Mouse (Mus musculus) stomach, embryonic 16.5 days (tissue): ENCODE results near the gene Neb. TPM values are rescaled to one million over a fixed set of nuclear protein-coding genes. Genes with fewer than 3 reads are reported as not detected.

Experiments used
- ATAC-seq: fragments of 200-750 bp; cut with Nextera tagmentation; 2 replicates; pipeline ENCODE4 v1.8.0; 2017; ENCODE audit warnings: moderate number of reproducible peaks, moderate TSS enrichment; ENCODE audit not compliant: insufficient read depth, low FRiP score
- H3K27ac ChIP-seq: fragments of 300-500 bp; sonication (generic); 2 replicates; pipeline ENCODE4 v1.5.1; 2014; ENCODE audit warnings: low read length
- H3K27me3 ChIP-seq: fragments of 300-500 bp; sonication (generic); 2 replicates; pipeline ENCODE4 v1.6.1; 2014; ENCODE audit warnings: low read length, control low read depth, mixed read lengths; ENCODE audit not compliant: control insufficient read depth, insufficient read depth
- H3K36me3 ChIP-seq: fragments of 300-500 bp; sonication (generic); 2 replicates; pipeline ENCODE4 v1.6.1; 2014; ENCODE audit warnings: low read length; ENCODE audit not compliant: control insufficient read depth, insufficient read depth
- H3K4me1 ChIP-seq: fragments of 300-500 bp; sonication (generic); 2 replicates; pipeline ENCODE4 v1.6.1; 2014; ENCODE audit warnings: low read length, control low read depth, mixed read lengths; ENCODE audit not compliant: control insufficient read depth, insufficient read depth
- H3K4me2 ChIP-seq: fragments of 300-500 bp; sonication (generic); 2 replicates; pipeline ENCODE4 v1.6.1; 2014; ENCODE audit warnings: low read depth, low read length, mixed read lengths
- H3K4me3 ChIP-seq: fragments of 300-500 bp; sonication (generic); replicated peaks from 2 replicates; pipeline ENCODE4 v1.5.1; 2014; ENCODE audit warnings: mild to moderate bottlenecking, low read length
- H3K9ac ChIP-seq: fragments of 300-500 bp; sonication (generic); 2 replicates; pipeline ENCODE4 v1.6.1; 2014; ENCODE audit warnings: low read length
- H3K9me3 ChIP-seq: fragments of 300-500 bp; sonication (generic); replicated peaks from 2 replicates; pipeline ENCODE4 v1.6.1; 2016; ENCODE audit warnings: low read length, control low read depth; ENCODE audit not compliant: control insufficient read depth
- WGBS: fragments of 180-500 bp; shearing (Covaris S2); extraction: QIAGEN DNeasy Blood & Tissue Kit; methylation state at CpG from one replicate; pipeline ENCODE4 v1.1.7; 2014; 5-methylcytosine and 5-hydroxymethylcytosine counted together
- polyA plus RNA-seq: library from polyadenylated mRNA; unstranded; fragments of >200 nt; fragmentation: Nextera tagmentation; extraction: Ambion mirVana; gene quantifications from 2 replicates; pipeline ENCODE4 v1.2.1, GENCODE M21; 2015

Gene Neb
- polyA plus RNA-seq, 1 experiment from 2014 or later, result 58.5 TPM

DNA sequence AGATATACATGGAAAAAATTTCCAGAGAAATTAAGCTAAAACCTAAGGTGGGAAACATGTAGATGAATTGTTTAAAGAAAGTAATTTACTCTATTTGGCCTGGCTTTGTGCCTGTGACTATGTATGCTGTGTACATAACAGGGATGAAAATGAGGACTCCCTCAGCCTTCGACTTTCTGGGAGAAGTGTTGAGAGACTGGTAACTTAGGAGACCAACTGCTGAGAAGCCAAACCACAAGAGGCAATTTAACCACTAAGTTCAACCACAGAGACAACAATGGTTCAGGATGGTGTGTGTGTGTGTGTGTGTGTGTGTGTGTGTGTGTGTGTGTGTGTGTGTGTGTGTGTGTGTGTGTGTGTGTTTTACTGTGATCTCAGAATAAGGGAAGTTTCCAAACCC lies 126.2 kb downstream of the Neb start:
- H3K9me3 ChIP-seq, result no peaks in the 10 kb centered on the region
- no peak overlapping the region for H3K9ac ChIP-seq
- no peaks in the 10 kb centered on the region for H3K4me1 ChIP-seq
- no peak overlapping the region for H3K27ac ChIP-seq
- H3K4me2 ChIP-seq, result no peak overlapping the region
- whole genome bisulfite sequencing, result 35% methylated on average over 1 of the region's 1 CpGs
- no peak for ATAC-seq
- no peak overlapping the region for H3K4me3 ChIP-seq
- H3K36me3 ChIP-seq, result no peaks in the 10 kb centered on the region
- H3K27me3 ChIP-seq, result no peaks in the 10 kb centered on the region

DNA sequence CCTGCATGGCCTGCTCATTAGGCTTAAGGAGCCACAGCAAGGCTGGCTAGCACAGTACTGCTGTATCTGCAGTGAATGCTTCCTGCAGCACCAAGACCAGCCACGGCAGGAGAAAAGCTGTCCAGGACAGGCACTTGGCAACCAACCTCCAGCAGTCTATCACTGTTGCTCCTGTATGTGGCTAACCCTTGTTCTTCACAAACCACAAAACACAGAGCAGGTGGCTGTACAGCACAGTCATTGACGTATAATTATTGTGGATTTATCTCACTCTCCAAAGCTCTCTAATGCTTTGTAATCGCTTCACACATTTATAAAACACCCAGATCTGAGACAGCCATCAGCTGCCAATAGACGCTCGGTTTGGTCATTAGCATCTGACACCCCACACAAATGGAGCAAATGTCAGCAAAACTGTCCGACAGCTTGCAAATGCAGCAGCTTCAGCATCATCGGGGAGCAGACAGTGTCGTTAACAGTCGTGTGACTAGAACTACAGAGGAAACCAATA lies 129.9 kb downstream of the Neb start:
- no peaks in the 10 kb centered on the region for H3K9me3 ChIP-seq
- no peak overlapping the region for H3K4me2 ChIP-seq
- WGBS, result 64% methylated on average over 9 of the region's 9 CpGs
- no peaks in the 10 kb centered on the region for H3K4me1 ChIP-seq
- no peak overlapping the region for H3K4me3 ChIP-seq
- no peaks in the 10 kb centered on the region for H3K27me3 ChIP-seq
- no peak for ATAC-seq
- H3K27ac ChIP-seq, result no peak overlapping the region
- H3K9ac ChIP-seq, result no peak overlapping the region
- no peaks in the 10 kb centered on the region for H3K36me3 ChIP-seq

DNA sequence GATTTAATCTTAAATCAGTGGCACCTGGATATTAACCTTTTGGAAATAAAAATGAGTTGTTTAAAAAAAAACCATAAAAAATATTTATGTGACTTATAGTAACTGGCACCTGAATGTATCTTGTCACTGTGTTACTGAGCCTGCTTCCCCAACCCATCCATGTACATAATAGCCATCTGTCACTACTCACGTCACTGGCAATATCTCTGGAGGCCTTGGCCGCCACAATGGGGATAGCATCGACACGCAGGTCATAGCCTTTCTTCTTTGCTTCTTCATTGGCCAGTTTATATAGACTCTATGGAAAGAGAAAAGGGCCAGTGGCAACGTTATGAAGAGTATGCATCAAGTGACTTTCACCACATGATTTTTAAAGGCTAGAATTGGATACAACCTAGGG lies 133.2 kb downstream of the Neb start:
- Histone ChIP-seq H3K27me3 (no peaks in the 10 kb centered on the region), H3K4me2 (no peak overlapping the region), H3K9ac (no peak overlapping the region), H3K9me3 (no peaks in the 10 kb centered on the region), H3K36me3 (no peaks in the 10 kb centered on the region), H3K4me1 (no peaks in the 10 kb centered on the region), H3K4me3 (no peak overlapping the region), H3K27ac (no peak overlapping the region)
- WGBS, result 81% methylated on average over 5 of the region's 5 CpGs
- ATAC-seq, result no peak

DNA sequence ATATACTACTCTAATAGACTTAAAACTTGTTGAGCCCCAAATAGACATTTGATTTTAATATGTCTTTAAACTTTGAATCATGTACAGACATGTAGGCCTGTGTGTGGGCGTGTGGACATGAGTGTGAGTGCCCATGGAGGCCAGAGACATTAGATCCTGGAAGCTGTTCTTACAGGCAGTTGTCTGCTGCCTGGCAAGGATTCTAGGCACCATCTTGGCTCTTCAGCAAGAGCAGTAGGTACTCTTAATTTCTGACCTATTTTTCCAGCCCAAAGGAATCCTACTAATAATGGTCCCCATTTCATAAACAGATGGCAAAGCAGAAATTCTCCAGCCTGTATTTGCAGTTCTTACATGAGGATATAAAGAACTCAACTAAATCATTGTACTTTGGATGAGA lies 135.6 kb downstream of the Neb start:
- H3K9me3 ChIP-seq, result no peaks in the 10 kb centered on the region
- no peak for ATAC-seq
- H3K27me3 ChIP-seq, result no peaks in the 10 kb centered on the region
- H3K27ac ChIP-seq, result no peak overlapping the region
- H3K36me3 ChIP-seq, result no peaks in the 10 kb centered on the region
- H3K4me2 ChIP-seq, result no peak overlapping the region
- WGBS, result 80% methylated on average over 1 of the region's 1 CpGs
- no peaks in the 10 kb centered on the region for H3K4me1 ChIP-seq
- H3K4me3 ChIP-seq, result no peak overlapping the region
- H3K9ac ChIP-seq, result no peak overlapping the region

DNA sequence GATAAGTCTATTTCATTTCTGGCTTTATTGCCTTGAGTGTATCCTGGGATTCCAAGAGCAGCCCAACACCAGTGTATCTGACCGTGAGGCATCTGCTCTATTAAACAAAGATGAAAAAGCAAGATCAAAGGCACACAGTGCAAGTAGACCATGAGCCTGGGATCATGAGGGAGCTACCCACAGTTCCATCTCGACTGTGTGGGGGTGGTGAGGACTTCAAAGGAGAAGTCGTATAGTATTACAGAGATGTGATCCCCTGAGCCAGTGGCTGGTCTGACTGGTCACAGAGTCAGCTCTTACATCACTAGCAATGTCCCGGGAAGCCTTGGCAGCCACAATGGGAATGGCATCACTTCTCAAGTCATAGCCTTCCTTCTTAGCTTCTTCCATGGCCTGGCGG lies 140.4 kb downstream of the Neb start:
- no peak for ATAC-seq
- Histone ChIP-seq H3K4me3 (no peak overlapping the region), H3K9me3 (no peaks in the 10 kb centered on the region), H3K36me3 (no peaks in the 10 kb centered on the region), H3K9ac (no peak overlapping the region), H3K27me3 (no peaks in the 10 kb centered on the region), H3K4me1 (no peaks in the 10 kb centered on the region), H3K4me2 (no peak overlapping the region), H3K27ac (no peak overlapping the region)
- WGBS, result 45% methylated on average over 5 of the region's 5 CpGs

DNA sequence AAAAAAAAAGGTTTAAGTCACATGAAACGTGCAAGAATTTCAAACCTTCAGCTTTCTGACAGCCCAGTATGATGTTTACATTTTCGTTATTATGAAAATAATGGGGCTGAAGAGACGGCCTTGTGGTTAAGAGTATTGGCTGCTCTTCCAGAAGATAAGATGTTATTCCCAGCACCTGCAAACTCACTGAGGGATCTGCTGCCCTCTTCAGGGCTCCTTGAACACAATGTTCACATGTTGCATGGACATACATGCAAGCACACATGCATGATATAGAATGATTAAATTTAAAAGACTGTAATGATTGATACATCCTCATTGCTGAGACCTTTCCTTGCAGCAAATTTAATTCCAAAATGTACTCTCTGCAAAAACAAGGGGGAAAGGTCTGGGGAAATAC lies 150.7 kb downstream of the Neb start:
- Histone ChIP-seq H3K27ac (no peak overlapping the region), H3K4me1 (no peaks in the 10 kb centered on the region), H3K27me3 (no peaks in the 10 kb centered on the region), H3K9ac (no peak overlapping the region), H3K9me3 (no peaks in the 10 kb centered on the region), H3K4me3 (no peak overlapping the region), H3K36me3 (no peaks in the 10 kb centered on the region), H3K4me2 (no peak overlapping the region)
- ATAC-seq, result no peak
- WGBS, result 34% methylated on average over 3 of the region's 3 CpGs

DNA sequence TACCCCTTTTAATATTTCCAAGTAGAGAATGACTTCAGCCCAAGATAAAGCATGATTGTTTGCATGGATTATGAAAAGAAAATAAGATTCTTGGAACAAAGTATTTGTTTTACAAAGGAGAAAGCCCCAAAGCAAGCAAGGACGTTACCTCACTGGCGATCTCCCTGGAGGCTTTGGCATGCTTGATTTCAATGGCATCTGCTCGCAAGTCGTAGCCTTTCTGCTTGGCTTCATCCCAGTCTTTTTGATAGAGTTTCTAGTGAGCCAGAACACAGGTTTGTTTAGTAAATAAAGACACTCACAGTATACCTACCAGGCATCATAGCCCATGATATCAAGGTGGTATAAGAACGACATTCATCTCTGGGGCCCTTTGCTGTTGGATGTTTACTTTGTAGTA lies 153.9 kb downstream of the Neb start:
- no peaks in the 10 kb centered on the region for H3K36me3 ChIP-seq
- ATAC-seq, result no peak
- no peaks in the 10 kb centered on the region for H3K9me3 ChIP-seq
- no peak overlapping the region for H3K4me3 ChIP-seq
- no peak overlapping the region for H3K4me2 ChIP-seq
- no peaks in the 10 kb centered on the region for H3K4me1 ChIP-seq
- H3K9ac ChIP-seq, result no peak overlapping the region
- H3K27ac ChIP-seq, result no peak overlapping the region
- no peaks in the 10 kb centered on the region for H3K27me3 ChIP-seq
- 75% methylated on average over 5 of the region's 5 CpGs for WGBS

DNA sequence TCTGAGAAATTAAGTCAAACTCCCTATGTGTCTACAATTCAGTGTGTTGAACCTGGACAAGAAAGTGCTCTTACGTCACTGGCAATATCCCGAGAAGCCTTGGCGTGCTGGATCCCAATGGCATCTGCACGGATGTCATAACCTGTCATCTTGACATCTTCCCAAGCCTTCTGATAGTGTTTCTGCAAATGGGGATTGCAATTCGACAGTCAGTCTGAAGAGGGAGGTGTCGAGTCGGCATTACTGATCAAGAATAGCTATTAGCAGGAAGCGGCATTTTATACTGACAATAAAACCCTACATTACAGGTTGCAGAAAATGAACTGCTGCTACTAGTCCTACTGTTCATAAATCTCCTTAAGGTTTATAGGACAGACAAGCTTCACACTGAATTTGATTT lies 158.2 kb downstream of the Neb start:
- H3K4me2 ChIP-seq, result no peak overlapping the region
- H3K9ac ChIP-seq, result no peak overlapping the region
- H3K27ac ChIP-seq, result no peak overlapping the region
- no peaks in the 10 kb centered on the region for H3K4me1 ChIP-seq
- WGBS, result 44% methylated on average over 8 of the region's 8 CpGs
- no peak for ATAC-seq
- H3K4me3 ChIP-seq, result no peak overlapping the region
- no peaks in the 10 kb centered on the region for H3K9me3 ChIP-seq
- no peaks in the 10 kb centered on the region for H3K27me3 ChIP-seq
- no peaks in the 10 kb centered on the region for H3K36me3 ChIP-seq

DNA sequence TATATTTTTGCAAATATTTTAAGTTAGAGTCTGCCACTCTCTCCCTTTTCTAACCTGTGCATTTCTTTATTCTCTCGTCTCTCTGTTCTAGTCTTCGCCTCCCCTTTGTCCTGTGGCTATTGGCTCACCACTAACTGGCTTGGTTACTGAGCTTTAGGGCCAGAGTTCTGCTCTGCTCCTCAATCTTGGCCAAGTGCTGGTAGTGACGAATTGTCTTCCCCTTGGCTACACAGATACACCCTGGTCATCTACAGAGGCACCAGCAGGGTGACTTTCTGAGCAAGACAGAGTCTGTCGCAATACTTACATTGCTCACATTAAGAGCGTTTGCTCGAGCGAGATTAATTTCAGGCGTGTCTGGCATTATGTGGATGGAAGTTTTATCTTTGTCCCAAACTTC lies 162.3 kb downstream of the Neb start:
- ATAC-seq, result no peak
- no peak overlapping the region for H3K27ac ChIP-seq
- H3K4me2 ChIP-seq, result no peak overlapping the region
- H3K4me1 ChIP-seq, result no peaks in the 10 kb centered on the region
- H3K9me3 ChIP-seq, result no peaks in the 10 kb centered on the region
- no peak overlapping the region for H3K9ac ChIP-seq
- H3K4me3 ChIP-seq, result no peak overlapping the region
- H3K27me3 ChIP-seq, result no peaks in the 10 kb centered on the region
- WGBS, result 88% methylated on average over 8 of the region's 8 CpGs
- H3K36me3 ChIP-seq, result no peaks in the 10 kb centered on the region

DNA sequence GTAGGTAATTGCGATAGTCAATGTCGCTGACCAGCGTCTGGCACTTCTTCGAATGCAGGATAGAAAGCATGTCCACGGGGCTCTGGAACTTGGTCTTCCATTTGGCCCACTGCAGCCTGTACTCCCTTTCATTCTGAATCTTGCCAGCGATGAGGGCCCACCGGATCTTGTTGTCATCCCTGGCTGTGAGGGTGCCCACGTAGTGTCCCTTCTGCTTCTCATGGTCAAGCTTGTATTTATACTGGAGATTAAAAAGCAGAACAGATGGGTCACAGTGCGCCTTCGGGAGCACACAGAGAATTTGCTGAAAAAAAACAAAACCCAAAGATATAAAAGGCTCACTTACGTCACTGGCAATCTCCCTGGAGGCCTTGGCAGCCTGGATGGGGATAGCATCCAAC lies 165.7 kb downstream of the Neb start:
- WGBS, result 91% methylated on average over 11 of the region's 11 CpGs
- ATAC-seq, result no peak
- H3K9ac ChIP-seq, result no peak overlapping the region
- no peaks in the 10 kb centered on the region for H3K27me3 ChIP-seq
- H3K4me2 ChIP-seq, result no peak overlapping the region
- H3K4me3 ChIP-seq, result no peak overlapping the region
- H3K4me1 ChIP-seq, result no peaks in the 10 kb centered on the region
- no peaks in the 10 kb centered on the region for H3K9me3 ChIP-seq
- H3K27ac ChIP-seq, result no peak overlapping the region
- no peaks in the 10 kb centered on the region for H3K36me3 ChIP-seq
